Mouse (Mus musculus) olfactory bulb, adult 2 months (tissue): ENCODE data around the gene Tmem63b.
A peak's percentile ranks its signal among the peaks of the same experiment; 100 is the strongest.

Source experiments
- CTCF ChIP-seq: fragments of 200-500 bp; IDR thresholded peaks from 2 replicates; pipeline ENCODE4 v1.5.1; 2012; ENCODE audit warnings: low read depth, mild to moderate bottlenecking, low read length, moderate library complexity; ENCODE audit not compliant: insufficient read depth
- POLR2A ChIP-seq: fragments of 200-500 bp; IDR thresholded peaks from 2 replicates; pipeline ENCODE4 v1.6.1; 2012; ENCODE audit warnings: mild to moderate bottlenecking, low read depth, low read length, moderate library complexity; ENCODE audit not compliant: insufficient read depth

- TF ChIP-seq CTCF (peak; percentile 97), POLR2A (no peak)
Measured at GRCm38 (mm10) chr17:45663106-45663919, 23.4 kb downstream of the Tmem63b start.
